Mouse (Mus musculus) C2C12 (cell line): ENCODE measurements around the gene Rab3gap1. TPM values are rescaled to one million over a fixed set of nuclear protein-coding genes. Genes with fewer than 3 reads are reported as not detected.

Source experiments
- H3K27me3 ChIP-seq: one replicate; pipeline ENCODE4 v1.6.1; 2011; ENCODE audit not compliant: control insufficient read depth, insufficient read depth, insufficient read length
- H3K36me3 ChIP-seq: one replicate; pipeline ENCODE4 v1.6.1; 2011; ENCODE audit not compliant: control insufficient read depth, insufficient read depth
- H3K4me3 ChIP-seq: one replicate; pipeline ENCODE4 v1.5.1; 2011; ENCODE audit warnings: mild to moderate bottlenecking, control low read depth; ENCODE audit not compliant: poor library complexity, insufficient read depth, severe bottlenecking
- H3K79me2 ChIP-seq: one replicate; pipeline ENCODE4 v1.6.1; 2011; ENCODE audit not compliant: control insufficient read depth, insufficient read depth
- H3K79me3 ChIP-seq: one replicate; pipeline ENCODE4 v1.6.1; 2011; ENCODE audit warnings: low read depth, control low read depth
- H3ac ChIP-seq: one replicate; pipeline ENCODE3; 2011; ENCODE audit warnings: low read depth; ENCODE audit not compliant: control insufficient read depth, insufficient read length
- CEBPB ChIP-seq: IDR thresholded peaks from one replicate; pipeline ENCODE4 v1.6.1; 2011; ENCODE audit warnings: low read depth, mild to moderate bottlenecking, control low read depth, moderate library complexity
- CTCF ChIP-seq: IDR thresholded peaks from one replicate; pipeline ENCODE4 v1.5.1; 2011; ENCODE audit not compliant: control insufficient read depth, insufficient read depth, insufficient read length
- FOSL1 ChIP-seq: IDR thresholded peaks from one replicate; pipeline ENCODE4 v1.8.0; 2011; ENCODE audit warnings: mild to moderate bottlenecking, low read length; ENCODE audit not compliant: poor library complexity, insufficient read depth, severe bottlenecking
- MAX ChIP-seq: IDR thresholded peaks from one replicate; pipeline ENCODE4 v1.6.1; 2011; ENCODE audit warnings: mild to moderate bottlenecking, control low read depth
- MYOD1 ChIP-seq: IDR thresholded peaks from one replicate; pipeline ENCODE4 v1.6.1; 2011; ENCODE audit warnings: low read depth; ENCODE audit not compliant: control insufficient read depth, insufficient read length
- MYOG ChIP-seq: IDR thresholded peaks from one replicate; pipeline ENCODE4 v1.6.1; 2011; ENCODE audit not compliant: control insufficient read depth, insufficient read length; ENCODE audit errors: extremely low read depth
- USF1 ChIP-seq: IDR thresholded peaks from one replicate; pipeline ENCODE4 v1.6.1; 2011; ENCODE audit warnings: low read depth, mild to moderate bottlenecking, control low read depth, moderate library complexity
- polyA plus RNA-seq: library from polyadenylated mRNA; unstranded; fragments of >200 nt; fragmentation: generic; extraction: Trizol; gene quantifications from one replicate; pipeline ENCODE4 v1.2.1, GENCODE M21; 2012; ENCODE audit warnings: missing spikeins

Gene Rab3gap1
- polyA plus RNA-seq, 1 experiment: 14.0 TPM

- no peak overlapping the region for H3K4me3 ChIP-seq
- no peaks in the 10 kb centered on the region for H3K27me3 ChIP-seq
- no peak for TF ChIP-seq FOSL1
- no peak for TF ChIP-seq MAX
- TF ChIP-seq CTCF: no peak
- TF ChIP-seq MYOG: no peak
- no peak for TF ChIP-seq USF1
- no peak for TF ChIP-seq MYOD1
- TF ChIP-seq CEBPB: no peak
- no peak overlapping the region for H3ac ChIP-seq
- no peaks in the 10 kb centered on the region for H3K79me2 ChIP-seq
- H3K79me3 ChIP-seq: no peaks in the 10 kb centered on the region
- H3K36me3 ChIP-seq: peaks cover 33% of the 10 kb centered on the region
Measured at GRCm38 (mm10) chr1:127899401-127899800, 30.8 kb downstream of the Rab3gap1 start.

DNA sequence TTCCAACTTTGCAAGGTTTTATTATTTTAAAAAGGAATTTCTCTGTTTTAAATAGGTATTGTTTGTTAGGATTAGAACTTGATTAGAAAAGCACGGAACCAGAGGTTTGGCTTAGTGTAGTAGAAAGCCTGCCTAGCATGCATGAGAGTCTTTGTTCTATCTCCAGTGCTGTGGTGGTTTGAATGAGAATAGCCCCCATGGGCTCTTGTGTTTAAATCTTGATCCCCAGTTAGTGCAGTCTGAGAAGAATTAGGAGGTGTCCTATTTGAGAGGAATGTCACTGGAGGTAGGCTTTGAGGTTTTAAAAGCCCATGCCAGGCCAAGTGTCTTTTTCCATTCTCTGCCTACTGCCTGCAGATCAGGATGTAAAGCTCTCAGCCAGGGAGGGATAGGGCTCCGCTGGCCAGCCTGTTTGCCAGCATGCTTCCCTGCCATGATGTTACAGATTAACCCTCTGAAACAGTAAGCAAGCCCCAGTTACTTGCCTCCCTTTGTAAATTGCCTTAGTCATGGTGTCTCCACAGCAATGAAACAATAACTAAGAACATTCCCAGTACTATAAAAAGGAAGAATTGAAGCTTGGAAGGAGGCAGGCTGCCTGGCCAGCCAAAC lies 36.3 kb downstream of the Rab3gap1 start:
- Histone ChIP-seq H3K79me3 (no peaks in the 10 kb centered on the region), H3K79me2 (no peaks in the 10 kb centered on the region), H3K36me3 (peaks cover 54% of the 10 kb centered on the region), H3ac (no peak overlapping the region), H3K4me3 (no peak overlapping the region), H3K27me3 (no peaks in the 10 kb centered on the region)
- TF ChIP-seq MYOG: no peak
- no peak for TF ChIP-seq CTCF
- no peak for TF ChIP-seq FOSL1
- TF ChIP-seq MAX: no peak
- no peak for TF ChIP-seq USF1
- TF ChIP-seq CEBPB: no peak
- TF ChIP-seq MYOD1: no peak

GRCm38 (mm10) chr1:127913116-127913515 lies 44.5 kb downstream of the Rab3gap1 start:
- H3K79me3 ChIP-seq: no peaks in the 10 kb centered on the region
- no peak overlapping the region for H3K4me3 ChIP-seq
- peaks cover 44% of the 10 kb centered on the region for H3K36me3 ChIP-seq
- TF ChIP-seq MYOG (no peak), USF1 (no peak), MAX (no peak), FOSL1 (no peak), MYOD1 (no peak), CTCF (no peak), CEBPB (no peak)
- H3K27me3 ChIP-seq: no peaks in the 10 kb centered on the region
- no peak overlapping the region for H3ac ChIP-seq
- H3K79me2 ChIP-seq: no peaks in the 10 kb centered on the region

DNA sequence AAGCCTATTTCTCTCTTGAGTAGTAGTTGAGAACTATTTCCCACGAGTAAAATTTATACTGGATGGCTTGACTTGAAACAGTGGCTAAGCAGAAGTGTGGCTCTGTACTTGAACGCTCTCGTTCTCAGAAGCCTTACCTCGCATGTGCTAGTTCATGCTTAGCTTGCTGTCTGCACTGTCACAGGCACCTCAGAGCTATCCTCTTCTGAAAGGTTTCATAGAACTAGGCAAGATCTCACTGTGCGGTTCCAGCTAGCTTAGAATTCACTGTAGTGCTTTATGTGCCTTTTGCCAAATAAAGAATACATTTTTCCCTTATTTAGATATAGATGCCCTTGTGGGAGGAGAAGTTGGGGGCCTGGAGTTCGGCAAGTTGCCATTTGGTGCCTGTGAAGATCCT lies 46.7 kb downstream of the Rab3gap1 start:
- Histone ChIP-seq H3K4me3 (no peak overlapping the region), H3ac (no peak overlapping the region), H3K79me3 (no peaks in the 10 kb centered on the region), H3K27me3 (no peaks in the 10 kb centered on the region), H3K79me2 (no peaks in the 10 kb centered on the region), H3K36me3 (peaks cover 37% of the 10 kb centered on the region)
- TF ChIP-seq MAX: no peak
- no peak for TF ChIP-seq MYOG
- TF ChIP-seq CEBPB: no peak
- TF ChIP-seq FOSL1: no peak
- TF ChIP-seq CTCF: no peak
- TF ChIP-seq MYOD1: no peak
- TF ChIP-seq USF1: no peak

DNA sequence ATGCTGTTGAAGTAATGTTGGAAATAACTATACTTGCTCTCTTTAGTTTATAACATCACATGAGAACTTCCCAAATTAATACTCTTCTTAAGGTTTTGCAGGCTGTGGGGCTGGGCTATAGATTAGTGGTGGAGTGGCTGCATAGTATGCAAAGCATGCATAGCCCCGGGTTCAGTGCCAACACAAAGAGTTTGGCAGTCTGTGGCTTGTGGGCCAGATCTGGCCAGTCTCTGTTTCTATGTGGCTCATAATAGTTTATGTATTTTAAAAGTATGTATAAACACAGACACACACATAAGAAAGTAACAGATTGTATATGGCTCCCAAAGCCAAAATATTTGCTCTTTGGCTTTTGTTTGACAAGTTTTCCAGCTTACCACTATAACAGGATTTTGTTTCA lies 47.2 kb downstream of the Rab3gap1 start:
- TF ChIP-seq MAX (no peak), CTCF (no peak), MYOG (no peak)
- H3K36me3 ChIP-seq: peaks cover 35% of the 10 kb centered on the region
- no peaks in the 10 kb centered on the region for H3K27me3 ChIP-seq
- no peak overlapping the region for H3K4me3 ChIP-seq
- no peak overlapping the region for H3ac ChIP-seq
- H3K79me3 ChIP-seq: no peaks in the 10 kb centered on the region
- H3K79me2 ChIP-seq: no peaks in the 10 kb centered on the region

GRCm38 (mm10) chr1:127933405-127933804 lies 64.8 kb downstream of the Rab3gap1 start:
- Histone ChIP-seq H3K4me3 (no peak overlapping the region), H3K79me3 (no peaks in the 10 kb centered on the region), H3K79me2 (no peaks in the 10 kb centered on the region), H3ac (no peak overlapping the region), H3K36me3 (peaks cover 48% of the 10 kb centered on the region), H3K27me3 (no peaks in the 10 kb centered on the region)
- TF ChIP-seq MAX: no peak
- no peak for TF ChIP-seq CEBPB
- no peak for TF ChIP-seq USF1
